ENCODE assay signal across 21 mouse cellular contexts in the genomic region with DNA sequence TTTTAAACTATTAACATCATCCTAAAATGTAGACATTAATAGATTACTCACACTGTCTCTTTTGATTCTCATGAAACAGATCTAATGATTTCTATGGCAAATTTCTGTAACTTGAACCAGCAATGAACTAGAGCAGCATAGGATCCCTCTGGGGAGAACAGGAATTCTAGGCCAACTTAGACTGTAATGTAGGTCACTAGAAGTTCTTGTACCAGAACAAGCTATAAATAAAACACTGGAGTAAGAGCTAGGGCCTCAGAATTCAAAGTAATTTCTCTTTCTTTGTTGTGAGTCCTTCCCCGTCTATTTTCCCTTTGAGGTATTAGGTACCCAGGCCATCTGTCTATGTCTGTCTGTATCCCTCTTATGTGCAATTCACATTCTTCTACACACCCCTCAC.
A peak's percentile ranks its signal among the peaks of the same experiment; 100 is the strongest.
DNase-seq lines count a peak whose midpoint lies in the region; ATAC-seq and TF ChIP-seq lines count a peak whose summit lies in the region.
"Had no signal": no experiment of that assay in that cellular context is flagged by ENCODE, and none has a peak within 500 bp of the region (broad histone marks: within the 10 kb centered on the region; RNA-seq: fewer than 3 reads in every experiment).

No protein-coding gene starts in this region.

- WGBS in kidney, postnatal 0 days, result 56% methylated on average over 1 of the region's 1 CpGs

- no peaks in the 10 kb centered on the region for H3K4me1 ChIP-seq in kidney, postnatal 0 days (replicated peaks; ENCODE audit: insufficient read depth, low read length)
- H3K4me1 ChIP-seq: embryonic facial prominence, embryonic 13.5 days; forebrain, embryonic 12.5 days; heart, embryonic 10.5 days; hindbrain, embryonic 12.5 days; intestine, embryonic 15.5 days had no signal

- H3K4me2 ChIP-seq in kidney, postnatal 0 days (ENCODE audit: low read length), result no peak overlapping the region
- H3K4me2 ChIP-seq: embryonic facial prominence, embryonic 13.5 days; forebrain, embryonic 12.5 days; hindbrain, embryonic 12.5 days; intestine, embryonic 15.5 days had no signal

- H3K4me3 ChIP-seq in kidney, postnatal 0 days (replicated peaks; ENCODE audit: low read depth, low read length), result no peak overlapping the region
- H3K4me3 ChIP-seq: embryonic facial prominence, embryonic 13.5 days; forebrain, embryonic 12.5 days; heart, embryonic 10.5 days; hindbrain, embryonic 12.5 days; intestine, embryonic 15.5 days had no signal

- H3K27ac ChIP-seq in kidney, postnatal 0 days, result no peak overlapping the region
- H3K27ac ChIP-seq: embryonic facial prominence, embryonic 13.5 days; forebrain, embryonic 12.5 days; heart, embryonic 10.5 days; hindbrain, embryonic 12.5 days; intestine, embryonic 15.5 days had no signal

- no peaks in the 10 kb centered on the region for H3K27me3 ChIP-seq in kidney, postnatal 0 days (ENCODE audit: insufficient read depth, low read length)
- H3K27me3 ChIP-seq: CH12.LX; embryonic facial prominence, embryonic 13.5 days; forebrain, embryonic 12.5 days; hindbrain, embryonic 12.5 days; intestine, embryonic 15.5 days had no signal

- no peaks in the 10 kb centered on the region for H3K9me3 ChIP-seq in kidney, postnatal 0 days (replicated peaks; ENCODE audit: low read length)
- H3K9me3 ChIP-seq: embryonic facial prominence, embryonic 13.5 days; forebrain, embryonic 12.5 days; heart, embryonic 10.5 days; hindbrain, embryonic 12.5 days; intestine, embryonic 15.5 days had no signal

- no peak for TF ChIP-seq CTCF in kidney, postnatal 0 days (IDR thresholded peaks at IDR 0.05; ENCODE audit: low read depth)

- no peaks in the 10 kb centered on the region for H3K36me3 ChIP-seq in kidney, postnatal 0 days (ENCODE audit: insufficient read depth, low read length)
- H3K36me3 ChIP-seq: embryonic facial prominence, embryonic 13.5 days; forebrain, embryonic 12.5 days; heart, embryonic 10.5 days; hindbrain, embryonic 12.5 days; intestine, embryonic 15.5 days had no signal

- no peak overlapping the region for H3K9ac ChIP-seq in kidney, postnatal 0 days (ENCODE audit: low read depth, low read length)
- H3K9ac ChIP-seq: embryonic facial prominence, embryonic 13.5 days; forebrain, embryonic 12.5 days; hindbrain, embryonic 12.5 days; intestine, embryonic 15.5 days had no signal

- ATAC-seq in kidney, postnatal 0 days (replicated peaks; ENCODE audit: low FRiP score, low read depth), result no peak
- no peak for ATAC-seq in activated CD4-positive, CD25-positive, alpha-beta regulatory T cell, adult 4 months
- ATAC-seq: forebrain, embryonic 16.5 days; intestine, embryonic 15.5 days; Patski had no signal

- DNase-seq in cerebellum, adult 9-10 months, result peak; percentile 46
- no peak for DNase-seq in cerebellum, adult 11-12 months
- peak; percentile 8 for DNase-seq in gastrocnemius, adult 18-20 months (ENCODE audit: low spot score)
- DNase-seq in gastrocnemius, postnatal 25 days, result no peak
- DNase-seq in kidney, postnatal 0 days (ENCODE audit: low spot score), result peak; percentile 58
- no peak for DNase-seq in kidney, postnatal 36 days
- DNase-seq in mesoderm, embryonic 11.5 days (ENCODE audit: low read depth, low spot score), result peak; percentile 36
- DNase-seq: adrenal gland, adult 8-10 months; cerebellum, postnatal 10 days; heart, postnatal 10 days; heart, postnatal 4 days; kidney, adult 18-20 months had no signal

Comparison
In these comparisons a context has a peak if more than half of its experiments do, and no peak if none do; other contexts are left out.
1. DNase-seq: peak in cerebellum, adult 9-10 months (single experiment), gastrocnemius, adult 18-20 months (single experiment), kidney, postnatal 0 days (single experiment) and mesoderm, embryonic 11.5 days (single experiment); none in cerebellum, adult 11-12 months (single experiment), gastrocnemius, postnatal 25 days (single experiment) and kidney, postnatal 36 days (0 of 2).